Mouse (Mus musculus): ENCODE results near the gene Gm17428. TPM values are rescaled to one million over a fixed set of nuclear protein-coding genes. Genes with fewer than 3 reads are reported as not detected.
A peak's percentile ranks its signal among the peaks of the same experiment; 100 is the strongest.
"Not testable (repeated sequence)": the region's sequence is repeated elsewhere in the genome, so short reads cannot be mapped to it uniquely, and the experiment has no call there.

Gm17428 gene
- polyA plus RNA-seq, 1 experiment = not detected

DNA sequence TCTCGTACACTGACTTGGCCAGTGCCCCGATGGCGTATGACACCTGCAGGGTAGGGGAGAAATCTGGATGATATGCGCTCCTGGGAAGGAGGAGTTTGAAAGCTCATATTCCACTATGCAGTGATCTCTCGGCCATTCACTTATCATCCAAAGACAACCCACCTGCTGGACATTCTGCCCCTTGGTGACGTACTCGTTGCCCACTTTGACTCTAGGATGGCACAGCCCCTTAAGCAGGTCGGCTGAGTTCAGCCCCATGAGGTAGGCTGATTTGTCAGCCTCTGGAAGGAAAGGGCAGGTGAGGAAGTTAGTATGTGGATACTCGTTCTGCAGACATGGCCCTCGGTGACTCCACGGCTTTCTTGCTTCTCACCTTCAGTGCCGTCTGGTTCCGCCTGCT, 12.1 kb downstream of the Gm17428 start:
- no peak for DNase-seq (ENCODE audit: low read depth)

- DNase-seq (ENCODE audit: low read depth) = no peak
These were observed 13.2 kb downstream of the Gm17428 start for GRCm38 (mm10) chr14:54989886-54990441.

DNA sequence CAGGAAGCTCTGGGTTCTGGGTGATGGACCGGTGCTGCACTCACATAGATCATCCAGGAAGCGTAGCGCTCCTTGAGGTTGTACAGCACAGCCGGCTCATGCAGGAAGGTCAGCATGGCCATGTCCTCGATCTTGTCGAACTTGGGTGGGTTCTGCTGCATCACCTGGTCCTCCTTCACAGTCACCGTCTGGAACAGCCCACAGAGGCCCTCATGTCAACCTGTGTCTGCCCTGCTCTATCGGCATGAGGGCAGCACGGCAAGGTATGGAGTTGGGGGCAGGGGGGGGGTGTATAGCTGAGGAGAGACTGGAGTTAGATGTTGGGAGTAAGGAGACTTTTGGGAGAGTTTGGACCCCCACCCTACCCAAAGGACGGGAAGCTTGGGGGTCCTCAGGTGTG, 15.5 kb downstream of the Gm17428 start:
- DNase-seq (ENCODE audit: low read depth) = no peak

DNA sequence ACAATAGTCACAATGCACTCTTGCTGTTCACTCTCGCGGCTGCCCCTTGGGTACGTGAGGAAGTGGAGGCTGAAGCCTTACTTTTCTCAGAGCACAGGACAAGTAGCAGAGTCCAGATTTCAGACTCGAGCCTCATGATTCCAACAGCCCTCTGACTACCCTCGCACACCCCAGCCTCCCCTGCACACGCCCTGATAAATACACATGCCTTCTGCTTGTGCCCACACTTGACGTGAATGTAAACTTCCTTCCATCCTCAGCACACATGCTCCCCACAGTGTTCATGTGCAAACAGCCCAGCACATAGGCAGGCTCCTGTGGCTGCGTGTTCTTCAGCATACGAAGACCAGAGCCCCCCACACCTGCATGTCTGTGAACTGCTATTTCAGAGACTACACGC, 16.9 kb downstream of the Gm17428 start:
- DNase-seq (ENCODE audit: low read depth) = no peak

DNA sequence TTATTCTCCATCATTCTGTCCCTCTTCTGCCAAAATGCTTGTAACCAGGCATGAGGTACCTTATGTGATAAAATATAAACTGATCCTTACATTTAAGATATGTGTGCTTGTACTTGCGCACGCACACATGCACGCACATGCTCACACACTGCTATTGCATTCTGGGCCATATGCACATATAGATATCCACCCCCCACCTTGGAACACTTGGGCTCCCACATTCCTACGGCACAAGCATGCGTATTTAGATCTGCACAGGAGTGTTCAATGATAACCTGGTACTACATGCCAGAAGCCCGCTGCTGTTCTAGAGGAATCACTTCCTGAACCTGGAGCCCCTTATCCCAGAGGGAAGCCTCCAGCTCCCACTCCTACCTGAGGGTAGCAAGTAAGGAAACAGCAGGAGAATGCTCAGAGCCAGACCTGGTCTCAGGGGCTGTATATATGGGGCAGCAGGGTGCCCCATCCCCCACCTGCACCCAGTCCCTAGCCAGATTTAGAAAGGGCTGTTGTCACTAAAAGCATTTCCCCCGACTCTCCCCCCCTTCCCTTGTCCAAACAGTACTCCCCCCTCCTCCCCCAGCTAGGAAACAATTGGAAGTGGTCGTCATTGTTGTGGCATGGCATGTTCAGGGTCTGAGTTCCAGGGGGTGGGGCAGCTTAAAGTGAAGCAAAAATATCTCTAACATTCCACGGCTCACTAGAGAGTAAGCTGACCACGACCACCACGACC, 17.6 kb downstream of the Gm17428 start, which contains the start of gene Myh7:
Myh7 (minus strand) TSS at position 491 of the 733 bp plus-strand sequence.
- no peak for DNase-seq (ENCODE audit: low read depth)

- DNase-seq (ENCODE audit: low read depth) = no peak
These were observed 18.1 kb downstream of the Gm17428 start for GRCm38 (mm10) chr14:54994869-54995186.

GRCm38 (mm10) chr14:54995457-54996138, 18.9 kb downstream of the Gm17428 start:
- DNase-seq (ENCODE audit: low read depth) = no peak

- DNase-seq (ENCODE audit: low read depth) = no peak
These were observed 20.1 kb downstream of the Gm17428 start for GRCm38 (mm10) chr14:54996793-54997192.

DNA sequence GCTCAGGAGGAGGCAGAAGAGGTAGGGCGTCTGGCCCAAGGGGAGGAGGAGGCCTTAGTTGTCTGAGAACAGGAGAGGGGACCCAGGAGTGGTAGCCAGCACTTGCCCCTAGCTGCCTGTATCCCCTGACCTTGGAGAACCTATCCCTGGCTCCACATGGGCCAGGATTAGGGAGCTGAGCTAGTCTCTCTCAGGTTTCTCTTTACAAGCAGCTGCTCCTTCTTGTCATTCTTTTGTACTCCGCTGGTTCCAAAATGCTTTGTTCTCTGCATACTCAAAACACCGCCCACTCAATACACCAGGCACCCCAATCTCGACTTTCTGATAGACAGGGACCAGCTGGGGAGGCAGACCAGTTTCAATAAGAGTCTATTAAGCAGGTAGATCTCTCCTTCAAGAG, 20.6 kb downstream of the Gm17428 start:
- no peak for DNase-seq (ENCODE audit: low read depth)

DNA sequence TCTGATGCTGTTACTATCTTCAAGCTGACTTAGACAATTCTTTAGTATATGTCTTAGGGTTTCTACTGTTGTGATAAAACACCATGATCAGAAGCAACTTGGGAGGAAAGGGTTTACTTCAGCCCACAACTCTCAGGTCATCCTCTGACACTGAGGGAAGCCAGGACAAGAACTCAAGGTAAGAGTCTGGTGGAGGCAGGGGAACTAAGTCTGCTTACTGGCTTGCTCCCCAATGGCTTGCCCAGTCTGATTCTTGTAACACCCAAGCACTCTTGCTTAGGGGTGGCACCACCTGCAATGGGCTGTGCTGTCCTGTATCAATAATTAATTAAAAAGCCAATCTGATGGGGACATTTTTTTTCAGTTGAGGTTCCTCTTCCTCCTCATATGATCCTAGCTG, 21.9 kb downstream of the Gm17428 start:
- no peak for DNase-seq (ENCODE audit: low read depth)

DNA sequence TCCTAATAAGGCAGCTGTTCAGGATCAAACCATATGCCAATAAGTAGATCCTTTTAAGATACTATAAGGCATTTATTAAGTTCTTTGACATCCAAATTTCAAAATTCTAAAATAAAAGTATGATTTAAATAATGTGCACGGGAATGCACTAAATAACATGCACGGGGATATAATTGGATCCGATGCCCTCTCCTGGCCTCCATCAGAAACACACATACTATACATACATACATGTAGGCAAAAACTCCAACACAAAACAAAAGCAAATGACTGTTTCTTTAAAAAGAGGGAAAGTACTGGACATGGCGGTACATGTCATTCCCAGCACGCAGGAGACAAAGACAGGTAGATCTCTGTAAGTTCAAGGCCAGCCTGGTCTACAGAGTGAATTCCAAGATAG, 23.1 kb downstream of the Gm17428 start:
- DNase-seq (ENCODE audit: low read depth) = not testable (repeated sequence)

- no peak for DNase-seq (ENCODE audit: low read depth)
These were observed 24.1 kb downstream of the Gm17428 start for GRCm38 (mm10) chr14:55000814-55001213.

- DNase-seq (ENCODE audit: low read depth) = no peak
These were observed 24.7 kb downstream of the Gm17428 start for GRCm38 (mm10) chr14:55001446-55001845.

GRCm38 (mm10) chr14:55001938-55002686, 25.4 kb downstream of the Gm17428 start:
- DNase-seq (ENCODE audit: low read depth) = no peak

- no peak for DNase-seq (ENCODE audit: low read depth)
These were observed 26.0 kb downstream of the Gm17428 start for GRCm38 (mm10) chr14:55002687-55003120.

DNA sequence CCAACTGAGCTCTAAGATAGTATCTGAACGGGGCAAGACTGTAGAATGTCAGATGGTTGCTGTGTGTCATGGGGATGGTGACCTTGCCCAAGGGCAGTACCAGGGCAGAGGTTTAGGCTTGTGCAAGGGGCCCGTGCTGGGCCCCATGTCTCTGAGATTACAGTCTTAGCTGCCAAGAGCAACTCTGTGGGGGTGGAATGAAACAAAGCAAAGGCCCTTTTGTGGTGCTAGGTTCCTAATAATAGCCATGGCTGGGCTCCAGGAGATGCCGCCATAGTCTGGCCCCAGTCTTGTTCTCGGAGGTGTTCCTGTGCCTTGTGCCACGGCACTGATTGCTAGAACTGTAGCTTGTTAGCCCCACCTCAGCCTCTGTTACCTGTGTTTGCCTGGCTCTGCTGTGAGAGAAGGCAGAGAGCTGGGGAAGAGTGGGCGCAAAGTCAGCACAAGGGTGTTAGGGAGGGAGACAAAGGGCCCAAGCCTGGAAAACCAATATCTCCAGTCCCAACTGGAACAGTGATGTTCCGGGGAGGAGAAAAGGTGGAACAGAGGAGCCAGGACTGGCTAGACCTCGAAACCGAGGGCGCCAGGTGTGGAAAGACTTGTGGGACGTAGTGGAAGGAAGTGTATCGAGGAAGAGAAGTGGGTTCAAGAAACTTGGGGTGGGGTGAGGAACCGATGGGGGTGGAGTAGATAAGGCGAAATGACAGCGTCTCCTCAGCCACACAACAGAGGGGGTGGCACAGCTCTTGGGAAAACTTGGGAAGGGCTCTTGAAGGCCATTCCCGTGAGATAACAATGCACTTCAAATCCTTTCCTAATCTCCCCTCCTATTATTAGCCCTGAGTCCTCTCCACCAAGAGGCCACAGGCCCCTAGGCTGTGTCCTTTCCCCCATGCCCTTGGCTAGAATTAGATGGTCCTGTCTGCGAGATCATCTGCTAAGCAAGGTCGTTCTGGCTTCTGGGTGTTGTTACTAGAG, 27.4 kb downstream of the Gm17428 start:
- peak; percentile 89 for DNase-seq (ENCODE audit: low read depth)

DNA sequence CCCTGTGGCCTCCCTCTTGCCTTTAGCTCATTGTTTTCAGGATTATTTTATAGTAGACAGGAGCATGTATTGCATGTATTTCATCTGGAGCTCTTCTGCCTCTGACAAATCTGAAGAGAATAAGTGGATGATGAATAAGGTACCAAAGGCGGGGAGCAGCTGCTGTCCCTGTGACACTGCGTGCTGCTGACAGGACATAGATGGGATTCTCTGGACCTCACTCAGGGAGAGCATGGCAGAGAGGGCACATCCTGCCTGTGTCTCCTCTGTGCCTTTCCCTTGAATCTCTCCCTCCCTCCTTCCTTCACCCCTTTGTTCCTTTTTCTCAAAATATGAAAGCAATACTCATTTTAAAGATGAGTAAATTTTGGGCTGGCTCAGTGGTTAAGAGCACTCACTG, 28.8 kb downstream of the Gm17428 start:
- no peak for DNase-seq (ENCODE audit: low read depth)

DNA sequence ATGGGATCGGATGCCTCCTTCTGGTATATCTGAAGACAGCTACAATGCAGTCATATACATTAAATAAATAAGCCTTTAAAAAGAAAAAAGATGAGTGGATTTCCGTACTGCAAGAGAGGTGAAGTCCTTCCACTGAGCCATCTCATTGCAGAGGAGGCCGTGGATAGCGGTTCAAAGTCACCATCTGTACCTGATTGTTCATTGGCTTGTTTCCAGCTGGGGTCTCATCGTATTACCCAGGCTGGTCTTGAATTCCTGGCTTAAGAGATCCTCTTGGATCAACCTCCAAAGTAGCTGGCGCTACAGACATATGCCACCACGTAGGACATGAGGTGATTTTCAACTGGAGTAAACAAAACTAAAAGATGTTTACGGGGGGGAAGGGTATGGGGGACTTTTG, 29.2 kb downstream of the Gm17428 start:
- no peak for DNase-seq (ENCODE audit: low read depth)

DNA sequence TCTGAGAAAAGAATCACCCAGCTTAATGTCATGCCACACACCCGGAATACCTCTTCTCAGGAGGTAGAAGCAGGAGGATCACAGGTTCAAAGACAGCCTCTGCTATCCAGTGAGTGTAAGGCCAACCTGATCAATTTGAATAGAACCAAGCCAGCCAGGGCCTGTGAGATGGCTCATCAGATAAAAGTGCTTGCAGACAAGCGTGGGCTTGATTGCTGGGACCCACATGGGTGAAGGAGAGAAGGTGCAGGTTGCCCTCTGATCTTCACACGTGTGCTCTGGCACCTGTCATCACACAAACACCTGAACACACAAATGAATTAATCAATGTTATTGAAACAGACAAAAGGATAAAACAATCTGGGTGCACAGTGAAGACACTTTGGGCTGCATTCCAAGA, 29.8 kb downstream of the Gm17428 start:
- DNase-seq (ENCODE audit: low read depth) = no peak

DNA sequence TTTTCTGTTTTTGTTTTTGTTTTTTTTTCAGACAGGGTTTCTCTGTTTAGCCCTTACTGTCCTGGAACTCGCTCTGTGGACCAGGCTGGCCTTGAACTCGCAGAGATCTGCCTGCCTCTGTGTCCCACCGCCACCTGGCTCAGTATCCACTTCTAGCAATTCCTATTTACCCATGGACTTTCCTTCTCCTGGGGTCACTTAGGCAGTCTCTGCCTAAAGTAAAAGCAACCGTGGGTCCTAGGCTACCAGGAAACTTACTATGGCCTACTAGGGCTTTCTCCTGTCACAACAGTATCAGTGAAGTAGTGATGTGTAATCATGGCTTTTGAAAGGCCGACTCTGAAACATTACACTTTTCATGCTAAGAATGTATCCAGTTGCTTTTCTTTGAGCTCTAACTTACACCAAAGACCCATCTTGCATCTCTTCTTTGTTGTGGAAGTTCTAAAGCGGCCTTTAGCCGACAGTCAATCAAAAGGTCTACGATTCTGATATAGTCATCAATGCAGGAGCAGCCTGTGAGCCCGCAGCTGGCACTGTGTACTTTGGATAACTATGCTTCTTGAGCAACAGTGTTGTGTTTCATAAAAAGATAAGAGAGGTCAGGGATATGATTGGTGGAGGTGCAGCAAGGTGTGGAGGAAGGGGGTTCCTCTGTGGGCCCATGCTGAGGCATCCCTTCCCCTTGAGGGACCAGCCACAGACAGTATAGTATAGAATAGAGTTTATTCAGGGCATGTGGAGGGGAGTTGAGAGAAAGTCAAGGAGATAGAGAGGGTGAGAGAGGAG, 30.6 kb downstream of the Gm17428 start:
- DNase-seq (ENCODE audit: low read depth) = no peak
